Mouse (Mus musculus): ENCODE data around the gene Lurap1l. TPM values are rescaled to one million over a fixed set of nuclear protein-coding genes. Genes with fewer than 3 reads are reported as not detected.

Gene Lurap1l
- 22.0 and 23.9 TPM in 2 replicates for polyA plus RNA-seq (2015; fragmentation: Nextera tagmentation; extraction: Ambion mirVana)

- H3K4me2 ChIP-seq (ENCODE audit: low read depth, low read length) = peak within 1 kb of the TSS; percentile 86
- 0% methylated on average over 10 of the region's 10 CpGs for WGBS
- no peaks in the 10 kb centered on the region for H3K4me1 ChIP-seq (replicated peaks; ENCODE audit: control insufficient read depth, insufficient read depth, low read length)
- H3K9me3 ChIP-seq (ENCODE audit: control insufficient read depth, low read length) = no peaks in the 10 kb centered on the region
- peak within 1 kb of the TSS; percentile 88 for H3K4me3 ChIP-seq (ENCODE audit: low read length)
- ATAC-seq (ENCODE audit: low read depth) = peak; percentile 58
- H3K9ac ChIP-seq (ENCODE audit: low read length) = peak within 1 kb of the TSS; percentile 92
- H3K27ac ChIP-seq (ENCODE audit: low read length) = peak within 1 kb of the TSS; percentile 87
- H3K36me3 ChIP-seq (ENCODE audit: control insufficient read depth, insufficient read depth, low read length) = no peaks in the 10 kb centered on the region
- H3K27me3 ChIP-seq (ENCODE audit: control insufficient read depth, insufficient read depth, low read depth, low read length) = no peaks in the 10 kb centered on the region
Measured at GRCm38 (mm10) chr4:80910481-80910870, at the start of gene Lurap1l. Gene Lurap1l (plus strand): TSS chr4:80910646.

- H3K9me3 ChIP-seq (ENCODE audit: control insufficient read depth, low read length) = no peaks in the 10 kb centered on the region
- no peaks in the 10 kb centered on the region for H3K27me3 ChIP-seq (ENCODE audit: control insufficient read depth, insufficient read depth, low read depth, low read length)
- peaks cover 5% of the 10 kb centered on the region for H3K4me1 ChIP-seq (replicated peaks; ENCODE audit: control insufficient read depth, insufficient read depth, low read length)
- no peak overlapping the region for H3K27ac ChIP-seq (ENCODE audit: low read length)
- H3K4me3 ChIP-seq (ENCODE audit: low read length) = no peak overlapping the region
- 81% methylated on average over 9 of the region's 9 CpGs for WGBS
- no peak for ATAC-seq (ENCODE audit: low read depth)
- no peak overlapping the region for H3K9ac ChIP-seq (ENCODE audit: low read length)
- no peak overlapping the region for H3K4me2 ChIP-seq (ENCODE audit: low read depth, low read length)
- no peaks in the 10 kb centered on the region for H3K36me3 ChIP-seq (ENCODE audit: control insufficient read depth, insufficient read depth, low read length)
Measured at GRCm38 (mm10) chr4:80862962-80863361, 47.5 kb upstream of the Lurap1l start.

- Histone ChIP-seq H3K27me3 (ENCODE audit: control insufficient read depth, insufficient read depth, low read depth, low read length) (no peaks in the 10 kb centered on the region), H3K9ac (ENCODE audit: low read length) (no peak overlapping the region), H3K27ac (ENCODE audit: low read length) (no peak overlapping the region), H3K4me3 (ENCODE audit: low read length) (no peak overlapping the region), H3K9me3 (ENCODE audit: control insufficient read depth, low read length) (no peaks in the 10 kb centered on the region), H3K4me2 (ENCODE audit: low read depth, low read length) (no peak overlapping the region), H3K36me3 (ENCODE audit: control insufficient read depth, insufficient read depth, low read length) (no peaks in the 10 kb centered on the region), H3K4me1 (replicated peaks; ENCODE audit: control insufficient read depth, insufficient read depth, low read length) (peaks cover 5% of the 10 kb centered on the region)
- 41% methylated on average over 7 of the region's 7 CpGs for WGBS
- ATAC-seq (ENCODE audit: low read depth) = no peak
Measured at GRCm38 (mm10) chr4:80863906-80864305, 46.5 kb upstream of the Lurap1l start.

GRCm38 (mm10) chr4:80864511-80864922 is 45.9 kb upstream of the Lurap1l start:
- Histone ChIP-seq H3K9me3 (ENCODE audit: control insufficient read depth, low read length) (no peaks in the 10 kb centered on the region), H3K4me3 (ENCODE audit: low read length) (peak overlapping the region; percentile 44), H3K27ac (ENCODE audit: low read length) (no peak overlapping the region), H3K9ac (ENCODE audit: low read length) (peak overlapping the region; percentile 58), H3K27me3 (ENCODE audit: control insufficient read depth, insufficient read depth, low read depth, low read length) (no peaks in the 10 kb centered on the region), H3K4me1 (replicated peaks; ENCODE audit: control insufficient read depth, insufficient read depth, low read length) (peaks cover 5% of the 10 kb centered on the region), H3K36me3 (ENCODE audit: control insufficient read depth, insufficient read depth, low read length) (no peaks in the 10 kb centered on the region), H3K4me2 (ENCODE audit: low read depth, low read length) (peak overlapping the region; percentile 70)
- WGBS = 1% methylated on average over 17 of the region's 17 CpGs
- ATAC-seq (ENCODE audit: low read depth) = no peak

GRCm38 (mm10) chr4:80866065-80866464 is 44.4 kb upstream of the Lurap1l start:
- no peak overlapping the region for H3K4me3 ChIP-seq (ENCODE audit: low read length)
- no peak for ATAC-seq (ENCODE audit: low read depth)
- no peaks in the 10 kb centered on the region for H3K36me3 ChIP-seq (ENCODE audit: control insufficient read depth, insufficient read depth, low read length)
- WGBS = 11% methylated on average over 5 of the region's 5 CpGs
- H3K4me2 ChIP-seq (ENCODE audit: low read depth, low read length) = no peak overlapping the region
- peaks cover 5% of the 10 kb centered on the region for H3K4me1 ChIP-seq (replicated peaks; ENCODE audit: control insufficient read depth, insufficient read depth, low read length)
- H3K9me3 ChIP-seq (ENCODE audit: control insufficient read depth, low read length) = no peaks in the 10 kb centered on the region
- H3K27me3 ChIP-seq (ENCODE audit: control insufficient read depth, insufficient read depth, low read depth, low read length) = no peaks in the 10 kb centered on the region
- H3K27ac ChIP-seq (ENCODE audit: low read length) = no peak overlapping the region
- H3K9ac ChIP-seq (ENCODE audit: low read length) = no peak overlapping the region

GRCm38 (mm10) chr4:80869598-80869997 is 40.8 kb upstream of the Lurap1l start:
- 32% methylated on average over 2 of the region's 2 CpGs for WGBS
- Histone ChIP-seq H3K36me3 (ENCODE audit: control insufficient read depth, insufficient read depth, low read length) (no peaks in the 10 kb centered on the region), H3K27ac (ENCODE audit: low read length) (no peak overlapping the region), H3K4me1 (replicated peaks; ENCODE audit: control insufficient read depth, insufficient read depth, low read length) (peaks cover 2% of the 10 kb centered on the region), H3K4me3 (ENCODE audit: low read length) (no peak overlapping the region), H3K27me3 (ENCODE audit: control insufficient read depth, insufficient read depth, low read depth, low read length) (no peaks in the 10 kb centered on the region), H3K9me3 (ENCODE audit: control insufficient read depth, low read length) (no peaks in the 10 kb centered on the region), H3K9ac (ENCODE audit: low read length) (no peak overlapping the region), H3K4me2 (ENCODE audit: low read depth, low read length) (no peak overlapping the region)
- no peak for ATAC-seq (ENCODE audit: low read depth)

GRCm38 (mm10) chr4:80872847-80873644 is 37.4 kb upstream of the Lurap1l start:
- no peaks in the 10 kb centered on the region for H3K27me3 ChIP-seq (ENCODE audit: control insufficient read depth, insufficient read depth, low read depth, low read length)
- H3K4me3 ChIP-seq (ENCODE audit: low read length) = no peak overlapping the region
- H3K9me3 ChIP-seq (ENCODE audit: control insufficient read depth, low read length) = no peaks in the 10 kb centered on the region
- H3K4me1 ChIP-seq (replicated peaks; ENCODE audit: control insufficient read depth, insufficient read depth, low read length) = peaks cover 4% of the 10 kb centered on the region
- H3K27ac ChIP-seq (ENCODE audit: low read length) = no peak overlapping the region
- no peak overlapping the region for H3K9ac ChIP-seq (ENCODE audit: low read length)
- H3K4me2 ChIP-seq (ENCODE audit: low read depth, low read length) = no peak overlapping the region
- H3K36me3 ChIP-seq (ENCODE audit: control insufficient read depth, insufficient read depth, low read length) = no peaks in the 10 kb centered on the region
- WGBS = 34% methylated on average over 6 of the region's 6 CpGs
- no peak for ATAC-seq (ENCODE audit: low read depth)

GRCm38 (mm10) chr4:80874121-80874859 is 36.2 kb upstream of the Lurap1l start:
- no peaks in the 10 kb centered on the region for H3K9me3 ChIP-seq (ENCODE audit: control insufficient read depth, low read length)
- peak overlapping the region; percentile 66 for H3K27ac ChIP-seq (ENCODE audit: low read length)
- H3K36me3 ChIP-seq (ENCODE audit: control insufficient read depth, insufficient read depth, low read length) = no peaks in the 10 kb centered on the region
- no peak; the same call in 1 of the 2 replicates for ATAC-seq (ENCODE audit: low read depth)
- WGBS = 44% methylated on average over 5 of the region's 5 CpGs
- no peak overlapping the region for H3K4me2 ChIP-seq (ENCODE audit: low read depth, low read length)
- no peak overlapping the region for H3K4me3 ChIP-seq (ENCODE audit: low read length)
- no peak overlapping the region for H3K9ac ChIP-seq (ENCODE audit: low read length)
- peaks cover 4% of the 10 kb centered on the region for H3K4me1 ChIP-seq (replicated peaks; ENCODE audit: control insufficient read depth, insufficient read depth, low read length)
- no peaks in the 10 kb centered on the region for H3K27me3 ChIP-seq (ENCODE audit: control insufficient read depth, insufficient read depth, low read depth, low read length)

GRCm38 (mm10) chr4:80875055-80875454 is 35.4 kb upstream of the Lurap1l start:
- peak overlapping the region; percentile 35 for H3K4me2 ChIP-seq (ENCODE audit: low read depth, low read length)
- WGBS = 56% methylated on average over 4 of the region's 4 CpGs
- H3K9me3 ChIP-seq (ENCODE audit: control insufficient read depth, low read length) = no peaks in the 10 kb centered on the region
- no peaks in the 10 kb centered on the region for H3K36me3 ChIP-seq (ENCODE audit: control insufficient read depth, insufficient read depth, low read length)
- H3K4me3 ChIP-seq (ENCODE audit: low read length) = no peak overlapping the region
- no peaks in the 10 kb centered on the region for H3K27me3 ChIP-seq (ENCODE audit: control insufficient read depth, insufficient read depth, low read depth, low read length)
- peak; percentile 76 for ATAC-seq (ENCODE audit: low read depth)
- H3K9ac ChIP-seq (ENCODE audit: low read length) = no peak overlapping the region
- H3K4me1 ChIP-seq (replicated peaks; ENCODE audit: control insufficient read depth, insufficient read depth, low read length) = peaks cover 4% of the 10 kb centered on the region
- H3K27ac ChIP-seq (ENCODE audit: low read length) = peak overlapping the region; percentile 66

Data from lung, embryonic 16.5 days (tissue).